Mouse (Mus musculus) layer of hippocampus, postnatal 25 days (tissue): ENCODE measurements around the gene Akr1c18. TPM values are rescaled to one million over a fixed set of nuclear protein-coding genes. Genes with fewer than 3 reads are reported as not detected.

Source experiments
- DNase-seq, 2 experiments: peaks; one replicate each; pipeline ENCODE4 v3.0.0; 2022; ENCODE audit warnings: mixed read lengths in 2 of 2, low spot score in 1 of 2; ENCODE audit errors: extremely low spot score in 1 of 2
- total RNA-seq, 2 experiments: library from RNA; stranded (reverse); gene quantifications; 2 replicates each; pipeline ENCODE4 v1.2.3; 2021

The Akr1c18 gene
- total RNA-seq, 2 experiments from 2014 or later: 2.9 to 3.4 TPM

DNA sequence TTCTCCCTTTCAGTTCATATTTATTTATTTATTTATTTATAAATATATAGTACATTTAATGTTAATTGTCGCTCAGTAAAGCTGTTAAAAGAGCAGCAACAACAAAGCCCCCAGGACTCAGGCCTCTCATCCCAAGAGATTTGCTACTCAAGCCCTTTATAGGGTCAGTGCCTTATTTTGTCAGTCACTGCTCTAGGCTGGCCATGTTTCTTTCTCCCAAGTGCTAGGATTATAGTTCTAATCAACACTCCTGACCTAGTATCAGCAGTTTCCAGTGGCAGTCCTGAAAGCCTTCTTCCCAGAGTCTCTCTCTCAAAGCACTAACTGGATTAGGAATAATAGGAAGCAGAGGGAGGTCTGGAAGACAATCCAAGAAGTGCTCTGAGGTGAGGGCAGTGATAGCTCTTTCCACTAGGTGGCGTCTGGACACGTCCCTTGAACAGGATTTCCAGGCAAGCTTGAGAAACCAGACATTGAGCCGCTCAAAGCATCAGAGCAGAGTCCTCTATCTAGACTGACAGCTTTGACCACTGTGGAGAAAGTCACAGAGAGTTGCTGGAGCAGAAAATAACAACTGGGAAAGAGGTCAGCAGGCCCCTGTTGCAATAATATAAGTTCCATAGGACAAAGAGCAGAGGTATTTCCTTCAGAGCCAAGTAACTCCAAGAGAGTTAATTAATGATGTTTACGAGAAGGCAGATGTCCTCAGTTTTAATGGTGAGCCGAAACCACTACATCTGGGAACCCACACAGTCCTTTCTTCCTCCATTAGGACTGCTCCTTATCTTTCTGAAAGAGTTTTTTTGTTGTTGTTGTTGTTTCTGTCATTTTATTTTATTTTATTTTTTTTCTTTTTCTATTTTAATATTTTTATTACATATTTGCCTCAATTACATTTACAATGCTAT lies 39.9 kb downstream of the Akr1c18 start:
- peak; percentile 22 to 48 for DNase-seq

DNA sequence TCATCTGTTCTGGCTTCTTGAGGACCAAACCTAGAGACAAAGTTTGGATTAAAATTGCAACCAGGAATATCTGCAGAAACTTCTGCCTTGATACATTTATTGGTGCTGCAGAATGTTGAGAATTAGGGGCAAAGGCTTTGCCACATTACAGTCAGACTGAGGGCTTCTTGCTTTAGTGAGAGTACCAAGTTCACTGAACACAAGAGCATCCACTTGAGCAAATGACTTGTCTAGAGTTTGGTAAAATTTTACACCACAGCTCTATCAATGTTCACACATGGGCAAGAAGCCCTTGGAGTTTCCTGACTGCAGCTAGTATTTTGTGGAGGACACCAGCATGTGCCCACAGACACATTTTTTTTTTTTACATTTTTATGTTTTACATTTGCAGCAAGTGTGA lies 47.7 kb downstream of the Akr1c18 start:
- DNase-seq: no peak

DNA sequence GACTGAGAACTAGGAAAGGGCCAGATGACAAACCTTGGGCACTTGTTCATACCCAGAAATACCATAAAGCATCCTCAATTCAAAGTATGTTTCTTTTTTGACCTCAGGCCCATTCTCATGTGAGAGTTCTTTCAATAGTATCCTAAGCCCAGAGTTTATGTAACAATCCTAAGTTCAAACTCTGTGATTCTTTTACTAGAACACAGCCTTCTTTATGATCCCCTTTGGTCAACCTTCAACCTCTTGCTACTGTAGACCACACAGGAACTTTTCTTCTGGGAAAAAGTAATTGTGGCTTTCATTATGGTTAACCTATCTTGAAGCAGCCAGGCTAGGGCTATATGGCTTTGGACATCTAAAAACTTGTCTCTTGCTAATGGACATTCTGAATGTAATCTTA lies 48.8 kb downstream of the Akr1c18 start:
- DNase-seq: no peak

Other genes starting within 250 kb of the Akr1c18 start
- gene Net1, start 232.4 kb downstream of the Akr1c18 start, total RNA-seq: 10 to 100 TPM; 33.0 to 38.2 TPM
- not detected for gene Tubal3, start 232.4 kb downstream of the Akr1c18 start, total RNA-seq
- not detected for gene Ucn3, start 205.3 kb downstream of the Akr1c18 start, total RNA-seq
- gene Akr1c14, start 101.6 kb downstream of the Akr1c18 start, total RNA-seq: 1 to 10 TPM; 1.1 TPM
- gene Akr1c13, start 40.5 kb upstream of the Akr1c18 start, total RNA-seq: not detected
- gene Akr1c19, start 78.0 kb upstream of the Akr1c18 start, total RNA-seq: not detected
- gene Akr1c12, start 128.8 kb upstream of the Akr1c18 start, total RNA-seq: not detected